Mouse (Mus musculus): ENCODE results near the gene Edem3.

- TF ChIP-seq CTCF (IDR thresholded peaks at IDR 0.05; ENCODE audit: extremely low read depth, insufficient read depth, low read length) (no peak), POLR2A (IDR thresholded peaks at IDR 0.05; ENCODE audit: extremely low read depth, insufficient read depth, low read length) (no peak)
These were observed 55.7 kb downstream of the Edem3 start for GRCm38 (mm10) chr1:151810628-151811421.

Data from cortical plate, adult 2 months (tissue).